Mouse (Mus musculus) thymus, adult 2 months (tissue): Measurements from ENCODE around the gene Cd300c2. TPM values are rescaled to one million over a fixed set of nuclear protein-coding genes. Genes with fewer than 3 reads are reported as not detected.
"Not testable (repeated sequence)": the region's sequence is repeated elsewhere in the genome, so short reads cannot be mapped to it uniquely, and the experiment has no call there.

Experiments used
- DNase-seq: peaks from one replicate; pipeline ENCODE4 v3.0.0; 2021
- H3K27ac ChIP-seq: fragments of 200-500 bp; 2 replicates; pipeline ENCODE4 v1.5.1; 2012; ENCODE audit warnings: low read length, control low read depth; ENCODE audit not compliant: control insufficient read depth, insufficient read depth
- H3K27me3 ChIP-seq: fragments of 200-500 bp; 2 replicates; pipeline ENCODE4 v1.6.1; 2012; ENCODE audit warnings: mild to moderate bottlenecking, low read length, moderate library complexity, mixed read lengths; ENCODE audit not compliant: control insufficient read depth, insufficient read depth
- H3K36me3 ChIP-seq: fragments of 200-500 bp; 2 replicates; pipeline ENCODE4 v1.6.1; 2012; ENCODE audit warnings: mild to moderate bottlenecking, low read length, moderate library complexity; ENCODE audit not compliant: control insufficient read depth, insufficient read depth
- H3K4me1 ChIP-seq: fragments of 200-500 bp; replicated peaks from 2 replicates; pipeline ENCODE4 v1.6.1; 2012; ENCODE audit warnings: low read length; ENCODE audit not compliant: control insufficient read depth, insufficient read depth
- H3K4me3 ChIP-seq: fragments of 200-500 bp; 2 replicates; pipeline ENCODE4 v1.5.1; 2012; ENCODE audit warnings: mild to moderate bottlenecking, low read length, control low read depth, moderate library complexity; ENCODE audit not compliant: control insufficient read depth, insufficient read depth
- CTCF ChIP-seq: fragments of 200-500 bp; IDR thresholded peaks from 2 replicates; pipeline ENCODE4 v1.5.1; 2012; ENCODE audit warnings: mild to moderate bottlenecking, control low read depth, low read length, moderate library complexity, borderline replicate concordance; ENCODE audit not compliant: control insufficient read depth, poor library complexity, insufficient read depth; ENCODE audit errors: extremely low read depth
- POLR2A ChIP-seq: fragments of 200-500 bp; IDR thresholded peaks from 2 replicates; pipeline ENCODE4 v1.6.1; 2012; ENCODE audit warnings: mild to moderate bottlenecking, low read length, control low read depth, moderate library complexity; ENCODE audit not compliant: control insufficient read depth, poor library complexity, insufficient read depth; ENCODE audit errors: extremely low read depth
- whole genome bisulfite sequencing: fragments of 180-500 bp; shearing (Covaris S2); methylation state at CpG from one replicate; pipeline ENCODE4 v1.1.7; 2018; 5-methylcytosine and 5-hydroxymethylcytosine counted together
- polyA plus RNA-seq: library from polyadenylated mRNA; depleted of rRNA; stranded (reverse); fragments of >200 nt; gene quantifications from 2 replicates; pipeline ENCODE4 v1.2.3, GENCODE M21; 2012; rRNA removed

The Cd300c2 gene
- polyA plus RNA-seq: 15.3 and 19.9 TPM in 2 replicates

- no peak within 1 kb of the TSS; the same call in 1 of the 2 replicates for H3K27ac ChIP-seq
- 55% methylated on average over 7 of the region's 7 CpGs for WGBS
- TF ChIP-seq CTCF: no peak
- TF ChIP-seq POLR2A: no peak
- H3K36me3 ChIP-seq: no peaks in the 10 kb centered on the region
- no peaks in the 10 kb centered on the region for H3K4me1 ChIP-seq
- no peak within 1 kb of the TSS for H3K4me3 ChIP-seq
- no peak for DNase-seq
- H3K27me3 ChIP-seq: no peaks in the 10 kb centered on the region
Measured at GRCm38 (mm10) chr11:115001474-115002040, at the start of gene Cd300c2. Cd300c2 (minus strand) TSS chr11:115001880.

DNA sequence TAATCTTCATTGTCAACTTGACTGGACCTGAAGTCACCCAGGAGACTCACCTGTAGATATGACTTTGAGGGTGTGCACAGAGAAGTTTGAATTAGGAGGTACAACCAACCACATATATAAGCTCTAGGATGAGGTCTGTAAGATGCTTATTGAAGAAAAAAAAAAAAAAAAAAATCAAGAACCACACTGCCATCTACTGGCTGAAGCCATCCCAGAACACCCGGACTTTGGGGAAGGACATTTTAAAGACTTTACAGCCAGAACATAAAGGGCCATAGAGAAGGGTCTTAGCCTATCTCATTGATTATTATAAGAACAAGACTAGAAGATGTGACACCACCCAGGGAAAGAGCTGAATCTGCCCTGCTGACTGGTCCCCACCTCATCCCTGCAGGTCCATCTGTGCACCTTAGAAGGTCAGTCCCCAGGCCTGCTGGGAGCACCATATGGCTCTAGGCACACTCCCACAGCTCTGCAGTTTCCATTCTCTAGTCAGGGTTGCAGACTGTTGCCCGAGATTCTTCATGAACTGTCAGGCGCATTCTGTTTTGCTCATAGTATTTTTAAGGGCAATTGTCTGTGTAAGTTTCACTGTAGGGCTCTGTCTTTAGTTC is 47.7 kb upstream of the Cd300c2 start:
- TF ChIP-seq CTCF (no peak), POLR2A (no peak)
- no peaks in the 10 kb centered on the region for H3K4me1 ChIP-seq
- H3K27me3 ChIP-seq: no peaks in the 10 kb centered on the region
- no peak for DNase-seq
- H3K27ac ChIP-seq: no peak overlapping the region
- H3K4me3 ChIP-seq: no peak overlapping the region
- WGBS: 44% methylated on average over 3 of the region's 3 CpGs
- no peaks in the 10 kb centered on the region for H3K36me3 ChIP-seq

DNA sequence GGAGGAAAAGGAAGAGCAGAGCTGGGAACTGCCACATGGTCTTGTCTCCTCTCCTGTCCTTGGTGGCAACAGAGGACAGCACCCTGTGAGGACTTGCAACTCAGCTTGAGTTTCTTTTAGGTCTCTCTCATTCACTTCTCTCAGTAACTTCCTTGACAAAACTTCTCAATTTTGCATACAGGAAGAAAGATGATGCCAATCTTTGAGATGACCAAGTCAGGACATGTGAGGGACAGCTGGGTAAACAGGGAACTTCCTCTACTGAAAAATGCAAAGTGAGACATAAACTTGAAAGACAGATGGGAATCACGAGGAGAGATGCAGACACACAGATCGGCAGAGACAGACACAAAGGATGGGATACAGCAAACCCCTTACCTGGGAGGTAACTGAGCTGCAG is 46.6 kb upstream of the Cd300c2 start, which contains the start of gene Cd300ld3:
TSS of gene Cd300ld3 (minus strand) at position 151 of the 400 bp plus-strand sequence.
- 64% methylated on average over 2 of the region's 2 CpGs for WGBS
- no peak for DNase-seq
- no peak within 1 kb of the TSS for H3K4me3 ChIP-seq

GRCm38 (mm10) chr11:115037669-115038068 is 36.0 kb upstream of the Cd300c2 start, which contains the start of gene Cd300ld5:
Cd300ld5 (minus strand) TSS chr11:115037769.
- DNase-seq, H3K27me3 ChIP-seq, H3K4me3 ChIP-seq, H3K27ac ChIP-seq, H3K36me3 ChIP-seq, H3K4me1 ChIP-seq: not testable (repeated sequence)
- no CpG with 5 or more reads among the region's 6 CpGs for whole genome bisulfite sequencing

More for the DNA sequence above, 46.6 kb upstream of the Cd300c2 start, which contains the start of gene Cd300ld3:
- Histone ChIP-seq H3K27ac (no peak within 1 kb of the TSS), H3K27me3 (no peaks in the 10 kb centered on the region), H3K4me1 (no peaks in the 10 kb centered on the region), H3K36me3 (no peaks in the 10 kb centered on the region)
- TF ChIP-seq CTCF (no peak), POLR2A (no peak)

GRCm38 (mm10) chr11:115026912-115027311 is 25.2 kb upstream of the Cd300c2 start, which contains the start of gene Cd300ld4:
Cd300ld4 (minus strand) TSS chr11:115027012.
- not testable (repeated sequence) for H3K4me3 ChIP-seq, H3K27ac ChIP-seq, H3K27me3 ChIP-seq, H3K4me1 ChIP-seq, H3K36me3 ChIP-seq, DNase-seq
- WGBS: no CpG with 5 or more reads among the region's 6 CpGs

DNA sequence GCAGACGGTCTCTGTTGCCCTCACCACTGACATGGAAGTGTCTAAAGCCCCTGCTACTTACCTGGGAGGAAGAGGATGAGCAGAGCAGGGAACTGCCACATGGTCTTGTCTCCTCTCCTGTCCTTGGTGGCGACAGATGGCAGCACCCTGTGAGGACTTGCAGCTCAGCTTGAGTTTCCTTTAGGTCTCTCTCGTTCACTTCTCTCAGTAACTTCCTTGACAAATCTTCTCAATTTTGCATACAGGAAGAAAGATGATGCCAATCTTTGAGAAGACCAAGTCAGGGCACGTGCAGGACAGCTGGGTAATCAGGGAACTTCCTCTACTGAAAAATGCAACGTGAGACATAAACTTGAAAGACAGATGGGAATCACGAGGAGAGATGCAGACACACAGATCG is 14.4 kb upstream of the Cd300c2 start, which contains the start of gene Cd300ld2:
TSS of gene Cd300ld2 (minus strand) at position 101 of the 400 bp plus-strand sequence.
- H3K4me3 ChIP-seq, DNase-seq, H3K27me3 ChIP-seq, H3K27ac ChIP-seq, H3K4me1 ChIP-seq, H3K36me3 ChIP-seq: not testable (repeated sequence)
- WGBS: no CpG with 5 or more reads among the region's 7 CpGs

DNA sequence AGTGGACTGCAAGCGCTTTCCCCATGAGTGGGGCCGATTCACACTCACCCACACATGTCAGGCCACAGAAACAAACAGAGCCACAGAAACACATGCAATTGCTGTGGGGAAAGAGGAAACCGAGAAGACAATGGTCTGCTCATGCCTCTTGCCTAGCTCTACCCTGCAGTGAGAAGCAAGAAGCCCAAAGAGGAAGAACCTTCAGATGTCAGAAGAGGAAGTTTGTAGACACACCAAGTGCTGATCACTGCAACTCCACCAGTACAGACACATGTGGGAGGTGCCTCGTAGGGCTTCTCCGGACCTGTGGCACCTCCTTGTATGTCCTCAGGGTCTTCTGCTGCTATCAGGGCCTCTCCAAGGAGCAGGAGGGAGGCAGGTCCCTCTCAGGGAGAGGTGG is 2.4 kb upstream of the Cd300c2 start:
- no peak overlapping the region for H3K4me3 ChIP-seq
- H3K4me1 ChIP-seq: no peaks in the 10 kb centered on the region
- no peak for DNase-seq
- TF ChIP-seq CTCF (no peak), POLR2A (no peak)
- 17% methylated on average over 5 of the region's 5 CpGs for WGBS
- no peak overlapping the region for H3K27ac ChIP-seq
- H3K27me3 ChIP-seq: no peaks in the 10 kb centered on the region
- no peaks in the 10 kb centered on the region for H3K36me3 ChIP-seq
